Mouse (Mus musculus): ENCODE results near the gene Tomm7.
A peak's percentile ranks its signal among the peaks of the same experiment; 100 is the strongest.
"Not testable (repeated sequence)": the region's sequence is repeated elsewhere in the genome, so short reads cannot be mapped to it uniquely, and the experiment has no call there.

Tomm7 gene

DNA sequence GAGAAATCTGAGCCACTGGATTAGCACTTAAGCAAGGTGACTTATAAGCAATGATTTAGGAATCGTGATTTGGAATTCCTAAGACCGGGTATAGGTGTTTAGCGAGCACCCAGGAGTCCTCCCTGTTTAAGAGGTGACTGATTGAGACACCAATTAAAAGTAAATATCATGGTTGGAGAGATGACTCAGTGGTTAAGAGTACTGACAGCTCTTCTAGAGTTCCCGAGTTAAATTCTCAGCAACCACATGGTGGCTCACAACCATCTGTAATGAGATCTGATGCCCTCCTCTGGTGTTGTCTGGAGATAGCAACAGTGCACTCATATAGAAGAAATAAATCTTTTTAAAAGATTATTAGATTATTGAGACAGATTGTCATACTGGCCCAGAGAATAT, 7.2 kb upstream of the Tomm7 start:
- DNase-seq (ENCODE audit: low read depth, low spot score): not testable (repeated sequence)

DNA sequence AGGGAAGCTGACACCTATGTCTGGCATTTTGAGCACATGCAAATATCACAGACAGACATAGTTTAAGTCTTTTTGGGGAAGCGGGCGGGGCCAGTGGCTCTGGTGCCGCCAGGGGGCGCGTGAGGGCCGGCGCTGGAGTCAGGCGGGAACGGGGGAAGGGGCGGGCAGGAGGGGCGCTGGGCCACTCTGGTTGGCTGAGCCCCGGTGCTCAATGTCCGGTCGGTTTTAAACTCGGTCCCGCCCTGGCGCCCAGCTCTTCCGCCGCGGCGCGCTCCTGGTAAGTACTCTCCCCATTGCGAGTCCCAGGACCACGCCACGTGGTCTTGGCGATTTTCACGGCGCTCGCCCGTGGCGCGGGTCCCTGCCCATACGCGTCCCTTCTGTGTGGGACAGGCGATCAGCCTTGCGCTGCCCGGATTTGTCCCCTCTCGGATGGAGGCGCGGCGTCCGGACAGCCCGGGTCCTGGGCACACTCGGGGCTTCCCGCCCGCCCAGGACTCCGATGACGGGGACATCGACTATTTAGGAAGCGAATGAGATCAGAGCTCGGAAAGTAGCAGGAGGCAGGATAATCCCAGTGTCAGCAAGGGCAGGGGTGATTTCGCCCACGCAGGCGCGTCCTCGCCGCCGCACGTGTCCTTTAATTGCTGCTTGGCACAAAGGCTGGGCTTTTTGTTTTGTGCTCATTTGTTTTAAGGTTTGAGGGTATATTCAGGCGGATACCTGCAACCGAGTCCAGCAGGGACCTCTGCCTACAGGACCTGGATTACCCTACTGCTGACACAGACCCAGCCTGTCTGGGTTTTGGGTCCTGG, 6.6 kb upstream of the Tomm7 start:
- DNase-seq (ENCODE audit: low read depth, low spot score): peak; percentile 69

DNA sequence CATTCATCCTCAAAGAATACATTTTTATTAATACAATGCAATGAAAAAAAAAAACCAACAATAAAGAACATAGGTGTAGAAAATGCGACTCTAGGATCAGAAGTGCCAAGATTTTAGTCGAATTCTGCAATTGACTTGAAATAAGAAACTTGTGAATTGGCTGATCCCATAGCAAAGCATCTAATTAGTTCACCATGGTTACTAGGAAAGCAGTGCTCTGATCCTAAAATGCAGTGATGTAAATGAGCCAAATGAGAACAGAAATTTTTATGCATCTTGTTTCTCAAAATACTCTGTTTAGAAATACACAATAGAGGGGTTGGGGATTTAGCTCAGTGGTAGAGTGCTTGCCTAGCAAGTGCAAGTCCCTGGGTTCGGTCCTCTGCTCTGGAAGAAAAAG, 1.2 kb upstream of the Tomm7 start:
- no peak for DNase-seq (ENCODE audit: low read depth, low spot score)

DNA sequence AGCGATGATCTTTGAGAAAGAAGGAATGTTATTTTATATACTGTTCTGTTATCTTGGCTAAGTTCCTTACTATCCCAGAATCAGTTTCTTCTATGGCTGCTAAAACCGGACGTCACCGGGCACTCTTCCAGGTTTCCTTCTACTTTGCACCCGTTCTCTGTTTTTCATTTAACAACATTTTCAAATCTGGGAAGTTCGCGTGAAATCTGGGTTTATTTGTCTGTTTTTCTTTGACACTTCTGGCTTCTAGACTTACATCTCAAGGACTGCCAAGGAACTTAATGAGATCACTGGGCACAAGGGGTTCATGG, 525 bp upstream of the Tomm7 start:
- DNase-seq (ENCODE audit: low read depth, low spot score): no peak

DNA sequence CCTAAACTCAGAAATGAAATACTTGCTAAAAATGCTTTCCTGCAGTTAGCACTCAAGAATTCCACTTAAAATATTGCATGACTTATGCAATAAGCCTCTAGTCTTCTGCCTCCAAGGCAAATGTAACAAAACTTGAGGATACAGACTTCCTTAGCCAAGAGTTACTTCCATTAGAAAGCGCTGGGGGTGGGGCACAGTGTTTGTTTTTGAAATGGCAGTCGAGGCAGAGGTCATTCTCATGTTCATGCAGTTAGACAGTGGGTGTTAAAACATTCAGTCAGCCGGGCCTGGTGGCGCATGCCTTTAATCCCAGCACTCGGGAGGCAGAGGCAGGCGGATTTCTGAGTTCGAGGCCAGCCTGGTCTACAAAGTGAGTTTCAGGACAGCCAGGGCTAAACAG, 5.8 kb downstream of the Tomm7 start:
- DNase-seq (ENCODE audit: low read depth, low spot score): no peak

DNA sequence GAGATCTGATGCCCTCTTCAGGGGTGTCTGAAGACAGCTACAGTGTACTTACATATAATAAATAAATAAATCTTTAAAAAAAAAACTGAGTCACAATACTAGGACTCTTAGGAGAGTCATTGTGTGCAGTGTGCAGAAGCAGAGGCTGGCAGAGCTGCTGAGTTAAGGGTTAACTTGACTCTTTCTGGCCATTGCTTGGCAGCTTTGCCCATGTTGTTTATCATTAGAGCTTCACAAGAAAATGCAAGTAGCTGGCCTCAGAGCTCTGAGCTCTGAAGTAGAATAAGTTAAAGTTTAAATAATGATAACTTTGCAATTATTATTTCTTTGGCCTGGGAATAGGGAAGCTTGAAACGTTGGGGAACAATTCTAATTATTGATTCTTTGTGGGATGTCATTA, 8.3 kb downstream of the Tomm7 start:
- not testable (repeated sequence) for DNase-seq (ENCODE audit: low read depth, low spot score)

DNA sequence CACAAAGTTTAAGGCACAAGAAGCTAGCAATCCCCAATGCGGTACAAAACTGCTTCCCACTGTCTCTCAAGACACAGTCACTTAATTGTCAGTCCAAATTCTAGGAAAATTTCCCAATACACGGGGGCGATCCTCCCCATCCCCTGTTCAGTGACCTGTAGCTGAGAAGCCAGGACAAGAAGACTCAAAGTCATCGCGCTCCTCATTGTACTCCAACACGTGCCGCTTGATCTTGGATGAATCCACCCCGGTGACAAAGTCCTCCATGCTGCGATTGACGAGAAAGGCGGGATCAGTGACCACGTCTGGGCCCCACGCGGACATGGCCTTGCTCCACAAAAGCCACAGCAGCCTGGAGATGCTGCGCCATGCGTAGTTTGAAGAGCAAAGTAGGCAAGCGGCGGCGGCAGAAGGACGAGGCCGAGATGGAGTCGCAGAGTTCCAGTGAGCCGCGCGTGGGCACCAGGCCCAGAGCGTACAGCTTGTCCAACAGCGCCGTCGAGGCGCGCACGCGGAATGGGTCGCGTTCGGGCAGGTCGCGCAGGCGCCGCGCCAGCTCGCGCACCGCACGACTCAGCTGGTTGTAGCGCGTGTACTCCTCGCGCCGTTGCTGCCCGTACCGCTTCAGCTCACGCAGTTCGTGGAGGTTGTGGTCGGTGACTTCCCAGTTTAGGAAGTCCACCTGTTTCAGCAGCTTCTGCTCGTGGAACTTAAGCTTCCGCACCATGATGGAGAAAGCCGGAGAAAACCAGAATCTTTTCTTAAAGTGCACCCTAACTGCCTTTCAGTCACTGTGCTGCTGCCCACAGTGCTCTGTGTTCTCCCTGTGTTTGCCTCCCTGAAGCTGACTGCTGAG, 12.8 kb downstream of the Tomm7 start:
- no peak for DNase-seq (ENCODE audit: low read depth, low spot score)

DNA sequence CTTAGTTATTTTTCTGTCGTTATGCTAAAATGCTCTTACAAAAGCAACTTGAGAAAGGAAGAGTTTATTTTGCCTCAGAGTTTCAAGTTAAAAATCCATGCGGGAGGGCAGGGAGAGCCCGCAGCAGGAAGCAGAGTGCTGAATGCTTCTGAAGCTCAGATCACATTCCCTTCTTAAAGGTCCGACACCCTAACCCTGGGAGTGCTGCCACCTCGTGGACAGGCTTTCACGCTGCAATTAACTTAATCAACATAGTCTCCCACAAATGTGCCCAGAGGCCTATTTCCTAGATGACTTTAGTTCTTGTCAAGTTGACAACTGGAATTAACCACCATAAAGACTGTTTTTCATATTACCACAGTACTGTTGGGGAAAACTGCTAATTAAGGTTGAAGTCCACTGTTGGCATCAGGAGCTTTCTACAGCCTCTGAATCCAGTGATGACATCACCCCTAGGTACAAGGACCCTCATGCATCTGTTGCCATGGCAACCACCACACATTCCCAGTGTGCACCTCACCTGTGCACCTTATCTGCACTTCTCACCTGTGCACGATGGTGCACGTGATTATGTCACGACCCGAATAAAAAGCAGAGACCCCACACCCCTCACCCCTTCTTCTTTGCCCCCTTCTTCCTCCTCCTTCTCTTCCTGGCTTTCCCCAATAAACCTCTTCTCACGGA, 17.5 kb downstream of the Tomm7 start:
- peak; percentile 36 for DNase-seq (ENCODE audit: low read depth, low spot score)

DNA sequence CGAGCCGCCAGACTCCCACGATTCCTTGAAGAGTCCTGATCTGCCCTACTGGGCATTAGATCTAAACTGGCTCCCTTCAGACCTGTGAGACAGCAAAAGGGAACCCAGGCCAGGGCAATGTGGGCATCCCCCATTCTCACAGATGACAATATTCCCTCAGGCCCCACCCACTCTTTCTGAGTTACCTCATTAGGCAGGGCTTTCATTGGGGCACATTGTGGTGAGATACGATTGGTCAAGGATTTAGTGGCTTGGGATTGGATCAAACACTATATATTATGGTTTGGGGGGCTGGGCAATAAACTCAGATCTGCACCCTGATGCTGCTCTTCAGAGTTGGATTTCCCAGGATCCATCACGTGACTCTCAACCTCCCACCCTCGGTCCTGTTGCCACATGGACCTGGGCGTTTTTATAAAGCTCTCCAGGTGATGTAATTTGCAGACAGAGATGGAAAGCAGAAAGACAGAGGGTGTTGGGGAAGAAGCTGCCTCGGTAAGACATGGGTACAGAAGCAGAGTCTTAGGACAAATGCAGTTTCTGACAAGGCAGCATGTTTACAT, 19.7 kb downstream of the Tomm7 start:
- no peak for DNase-seq (ENCODE audit: low read depth, low spot score)

DNA sequence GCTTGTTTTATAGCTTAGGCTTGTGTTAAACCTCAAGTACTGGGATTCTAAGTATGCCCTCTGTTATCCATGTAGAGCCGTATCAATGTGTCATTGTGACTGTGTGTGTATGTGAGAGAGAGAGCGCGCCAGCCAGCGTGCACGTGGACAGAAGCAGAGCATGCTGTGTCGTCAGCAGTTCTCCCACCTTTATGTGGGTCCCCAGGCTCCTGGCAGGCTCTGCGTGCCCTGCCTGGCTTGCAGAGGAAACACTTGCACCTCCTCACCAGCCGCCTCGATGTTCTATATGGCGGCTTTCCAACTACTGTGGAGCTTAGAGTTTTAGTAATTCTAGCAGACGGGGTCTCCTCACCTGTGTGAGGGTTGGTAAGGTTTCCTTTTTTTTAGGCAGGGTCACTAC, 21.7 kb downstream of the Tomm7 start:
- no peak for DNase-seq (ENCODE audit: low read depth, low spot score)

DNA sequence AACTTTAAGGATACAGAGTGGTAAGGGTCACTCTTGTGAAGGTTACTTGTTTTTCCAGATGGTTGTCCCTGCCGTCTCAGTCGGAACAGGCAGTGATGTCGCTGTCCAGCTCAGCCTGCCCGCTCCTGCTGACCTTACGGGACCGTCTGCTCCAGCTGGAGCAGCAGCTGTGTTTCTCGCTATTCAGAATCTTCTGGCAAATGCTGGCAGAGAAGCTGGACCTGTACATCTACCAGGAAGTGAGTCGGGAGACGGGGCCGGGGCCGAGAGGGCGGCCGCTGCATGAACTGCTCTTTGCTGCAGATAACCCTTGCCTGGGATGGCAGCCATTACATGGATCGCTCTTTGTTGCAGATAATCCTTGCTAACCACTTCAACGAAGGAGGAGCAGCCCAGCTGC, 27.3 kb downstream of the Tomm7 start:
- no peak for DNase-seq (ENCODE audit: low read depth, low spot score)

DNA sequence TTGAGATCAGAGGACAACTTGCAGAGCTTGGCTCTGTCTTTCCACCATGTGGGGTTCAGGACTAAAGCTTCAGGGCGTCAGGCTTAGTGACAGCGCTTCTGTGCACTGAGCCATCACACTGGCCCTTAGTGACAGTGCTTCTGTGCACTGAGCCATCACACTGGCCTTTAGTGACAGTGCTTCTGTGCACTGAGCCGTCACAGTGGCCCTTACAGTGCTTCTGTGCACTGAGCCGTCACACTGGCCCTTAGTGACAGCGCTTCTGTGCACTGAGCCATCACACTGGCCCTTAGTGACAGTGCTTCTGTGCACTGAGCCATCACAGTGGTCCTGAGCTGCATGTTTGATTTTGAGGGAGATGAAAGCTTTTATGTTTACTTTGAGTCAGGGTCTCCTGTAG, 29.1 kb downstream of the Tomm7 start:
- DNase-seq (ENCODE audit: low read depth, low spot score): no peak

DNA sequence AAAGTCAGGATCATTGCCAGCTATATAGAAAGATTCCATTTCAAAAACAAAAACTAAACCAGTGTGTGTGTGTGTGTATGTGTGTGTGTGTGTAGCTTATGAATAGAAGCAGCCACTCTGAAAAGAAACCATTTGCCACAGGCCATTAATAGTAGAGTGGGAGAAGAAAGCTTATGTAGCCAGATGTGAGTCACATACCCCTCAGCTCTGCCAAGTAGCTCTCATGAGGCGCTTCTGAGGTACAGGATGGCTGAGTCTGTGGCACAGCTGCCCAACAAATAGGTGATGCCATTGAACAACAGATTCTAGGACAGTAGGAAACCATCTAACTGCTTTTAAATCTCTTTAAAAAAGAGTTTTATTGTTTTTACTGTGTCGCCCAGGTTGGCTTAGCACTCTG, 51.2 kb downstream of the Tomm7 start:
- DNase-seq (ENCODE audit: low read depth, low spot score): no peak

DNA sequence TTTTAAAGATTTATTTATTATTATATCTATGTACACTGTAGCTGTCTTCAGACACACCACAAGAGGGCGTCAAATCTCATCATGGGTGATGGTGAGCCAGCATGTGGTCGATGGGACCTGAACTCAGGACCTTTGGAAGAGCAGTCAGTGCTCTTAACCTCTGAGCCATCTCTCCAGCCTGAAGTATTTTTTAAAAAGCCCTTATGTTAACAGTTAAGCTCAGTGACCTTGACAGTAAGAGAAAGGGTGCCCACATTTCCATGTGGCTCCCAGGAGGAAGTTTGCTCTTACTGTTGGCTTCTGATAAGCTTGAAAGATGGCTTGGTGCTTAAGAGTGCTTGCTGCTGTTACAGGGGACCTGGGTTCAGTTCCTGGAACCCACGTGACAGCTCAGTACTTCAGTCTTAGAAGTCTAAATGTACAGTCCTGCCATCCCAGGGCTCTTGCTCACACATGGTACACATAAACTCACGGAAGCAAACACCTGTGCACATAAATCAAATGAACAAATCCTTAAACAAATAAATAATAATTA, 54.8 kb downstream of the Tomm7 start:
- DNase-seq (ENCODE audit: low read depth, low spot score): no peak

All from skeletal muscle tissue, adult 2 months (tissue).